Mouse (Mus musculus): ENCODE measurements around the gene Hnrnpul1. TPM values are rescaled to one million over a fixed set of nuclear protein-coding genes. Genes with fewer than 3 reads are reported as not detected.

Hnrnpul1 gene
- polyA plus RNA-seq, 1 experiment from 2014 or later = 74.2 TPM

DNA sequence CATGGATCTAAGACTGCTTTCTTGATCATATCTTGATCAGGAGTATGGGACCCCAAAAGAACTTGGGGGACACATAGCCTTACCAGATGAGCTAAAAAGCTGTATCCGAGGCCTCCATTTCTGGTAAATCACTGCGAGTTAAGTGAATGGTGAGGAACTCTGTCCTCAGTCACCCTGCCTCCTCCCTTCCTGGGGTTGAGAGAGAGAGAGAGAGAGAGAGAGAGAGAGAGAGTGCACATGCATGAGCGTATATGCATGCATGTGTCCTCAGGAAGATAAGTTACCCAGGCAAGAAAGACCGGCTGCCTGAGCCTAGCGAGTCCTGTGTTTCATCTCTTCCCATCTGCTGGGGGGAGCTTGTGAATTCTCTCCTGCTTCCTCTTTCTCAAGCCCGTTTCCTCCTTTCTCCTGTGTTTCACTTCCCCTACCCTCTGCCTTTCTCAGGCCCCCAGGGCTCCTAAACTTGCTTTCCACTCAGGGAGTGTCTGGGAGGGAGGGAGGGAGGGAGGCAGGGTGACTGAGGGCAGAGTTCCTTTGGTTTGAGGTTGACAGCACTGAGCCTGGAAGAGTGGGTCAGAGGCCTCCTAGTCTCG lies 47.9 kb downstream of the Hnrnpul1 start:
- Histone ChIP-seq H3K4me2 (no peak overlapping the region), H3K27me3 (ENCODE audit: control insufficient read depth, insufficient read depth, low read length) (0 out of 2 replicates have a peak, but pooled peaks cover 2% of the 10 kb centered on the region), H3K27ac (ENCODE audit: low read depth, low read length) (no peak overlapping the region), H3K4me3 (ENCODE audit: low read depth, low read length) (no peak overlapping the region), H3K4me1 (ENCODE audit: control insufficient read depth, insufficient read depth, low read length) (peaks cover 20% of the 10 kb centered on the region), H3K9ac (ENCODE audit: low read length) (no peak overlapping the region), H3K36me3 (ENCODE audit: control insufficient read depth, insufficient read depth, low read length) (no peaks in the 10 kb centered on the region), H3K9me3 (ENCODE audit: control insufficient read depth, low read length) (peaks cover 6% of the 10 kb centered on the region; the same call in 1 of the 2 replicates)
- ATAC-seq (ENCODE audit: low FRiP score) = no peak
- no peak for DNase-seq (ENCODE audit: low spot score, missing footprints)
- 68% methylated on average over 7 of the region's 7 CpGs for WGBS

DNA sequence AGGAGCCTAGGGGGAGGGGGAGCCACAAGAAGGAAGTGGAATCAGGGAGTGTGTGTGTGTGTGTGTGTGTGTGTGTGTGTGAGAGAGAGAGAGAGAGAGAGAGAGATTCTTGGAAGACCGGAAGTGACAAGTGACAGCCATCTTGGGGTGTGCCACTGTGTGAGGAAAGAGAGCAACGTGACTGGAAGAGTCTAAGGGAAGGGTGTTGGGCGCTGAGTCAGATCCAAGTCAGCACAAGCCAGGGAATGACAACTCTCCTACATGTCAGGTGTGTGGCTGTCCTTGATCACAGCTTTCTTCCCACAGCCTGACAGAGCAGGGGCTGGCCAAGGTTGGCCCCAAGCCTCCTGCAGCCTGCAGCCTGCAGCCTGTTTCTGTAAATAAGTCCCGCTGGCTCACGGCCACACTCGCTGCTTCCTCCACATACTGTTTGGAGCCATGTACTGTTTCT lies 48.7 kb downstream of the Hnrnpul1 start:
- H3K4me3 ChIP-seq (ENCODE audit: low read depth, low read length) = no peak overlapping the region
- 68% methylated on average over 6 of the region's 6 CpGs for WGBS
- no peak for DNase-seq (ENCODE audit: low spot score, missing footprints)
- 0 out of 2 replicates have a peak, but pooled peaks cover 2% of the 10 kb centered on the region for H3K27me3 ChIP-seq (ENCODE audit: control insufficient read depth, insufficient read depth, low read length)
- peaks cover 6% of the 10 kb centered on the region; the same call in 1 of the 2 replicates for H3K9me3 ChIP-seq (ENCODE audit: control insufficient read depth, low read length)
- no peak overlapping the region for H3K9ac ChIP-seq (ENCODE audit: low read length)
- no peaks in the 10 kb centered on the region for H3K36me3 ChIP-seq (ENCODE audit: control insufficient read depth, insufficient read depth, low read length)
- no peak overlapping the region for H3K27ac ChIP-seq (ENCODE audit: low read depth, low read length)
- peaks cover 15% of the 10 kb centered on the region for H3K4me1 ChIP-seq (ENCODE audit: control insufficient read depth, insufficient read depth, low read length)
- no peak overlapping the region for H3K4me2 ChIP-seq
- ATAC-seq (ENCODE audit: low FRiP score) = no peak

DNA sequence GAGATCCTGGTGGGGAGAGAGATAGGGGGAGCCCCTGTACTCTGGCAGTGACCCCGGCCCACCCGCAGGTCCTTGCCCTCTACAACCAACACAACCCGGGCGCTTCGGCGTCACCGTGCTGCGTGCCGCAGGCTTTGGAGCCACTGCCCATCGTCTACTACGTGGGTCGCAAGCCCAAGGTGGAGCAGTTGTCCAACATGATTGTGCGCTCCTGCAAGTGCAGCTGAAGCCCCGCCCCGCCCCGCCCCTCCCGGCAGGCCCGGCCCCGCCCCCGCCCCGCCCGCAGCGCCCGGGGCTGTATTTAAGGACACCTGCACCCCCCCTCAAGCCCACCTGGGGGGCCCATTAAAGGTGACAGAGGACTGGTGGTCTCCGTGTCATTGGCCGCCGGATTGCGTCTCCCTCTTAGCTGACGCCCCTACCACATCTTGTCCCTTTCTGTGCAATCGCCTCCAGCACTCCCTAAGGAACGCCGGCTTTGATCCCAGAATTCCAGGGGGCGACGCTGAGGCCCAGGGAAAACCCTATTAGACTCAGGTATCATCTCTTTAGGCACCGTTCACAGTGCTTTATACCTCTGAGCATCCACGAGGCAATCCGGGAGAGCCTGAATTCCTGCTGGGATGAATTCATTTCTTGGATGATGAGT lies 49.7 kb downstream of the Hnrnpul1 start:
- ATAC-seq (ENCODE audit: low FRiP score) (peak; percentile 61; the same call in 1 of the 2 replicates), DNase-seq (ENCODE audit: low spot score, missing footprints) (no peak)
- Histone ChIP-seq H3K36me3 (ENCODE audit: control insufficient read depth, insufficient read depth, low read length) (no peaks in the 10 kb centered on the region), H3K27me3 (ENCODE audit: control insufficient read depth, insufficient read depth, low read length) (0 out of 2 replicates have a peak, but pooled peaks cover 2% of the 10 kb centered on the region), H3K27ac (ENCODE audit: low read depth, low read length) (no peak overlapping the region), H3K4me1 (ENCODE audit: control insufficient read depth, insufficient read depth, low read length) (peaks cover 6% of the 10 kb centered on the region; the same call in 1 of the 2 replicates), H3K4me2 (peak overlapping the region; percentile 50), H3K4me3 (ENCODE audit: low read depth, low read length) (peak overlapping the region; percentile 26), H3K9ac (ENCODE audit: low read length) (peak overlapping the region; percentile 42; the same call in 1 of the 2 replicates), H3K9me3 (ENCODE audit: control insufficient read depth, low read length) (peaks cover 6% of the 10 kb centered on the region; the same call in 1 of the 2 replicates)
- 2% methylated on average over 36 of the region's 37 CpGs for WGBS

DNA sequence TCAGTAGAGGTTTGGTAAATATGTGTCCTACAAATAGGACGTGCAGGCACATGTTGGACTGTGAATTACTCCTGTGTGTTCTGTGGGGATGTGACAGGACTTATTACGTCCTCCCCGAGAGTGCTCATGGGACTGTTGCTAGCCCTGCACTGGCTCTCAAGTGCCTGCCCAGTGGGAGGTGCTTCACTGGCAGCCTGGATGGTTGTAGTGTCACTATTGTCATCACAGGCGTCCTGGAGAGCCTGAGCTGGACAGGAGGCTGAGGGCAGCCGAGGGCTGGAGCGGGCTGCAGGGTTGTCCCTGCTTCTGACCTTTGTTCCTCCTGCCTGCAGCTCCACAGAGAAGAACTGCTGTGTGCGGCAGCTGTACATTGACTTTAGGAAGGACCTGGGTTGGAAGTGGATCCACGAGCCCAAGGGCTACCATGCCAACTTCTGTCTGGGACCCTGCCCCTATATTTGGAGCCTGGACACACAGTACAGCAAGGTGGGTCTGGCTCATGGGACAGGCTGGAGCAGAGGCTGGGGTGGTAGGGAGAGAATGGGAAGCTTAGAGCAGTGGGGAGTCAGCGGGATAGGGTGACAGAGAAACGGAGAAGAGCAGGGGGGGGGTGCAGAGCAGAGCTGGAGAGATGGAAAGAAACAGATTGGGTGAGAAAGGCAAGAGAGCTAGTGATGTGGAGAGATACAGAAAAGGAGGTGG lies 50.6 kb downstream of the Hnrnpul1 start:
- H3K27me3 ChIP-seq (ENCODE audit: control insufficient read depth, insufficient read depth, low read length) = 0 out of 2 replicates have a peak, but pooled peaks cover 2% of the 10 kb centered on the region
- 14% methylated on average over 10 of the region's 10 CpGs for WGBS
- DNase-seq (ENCODE audit: low spot score, missing footprints) (no peak), ATAC-seq (ENCODE audit: low FRiP score) (0 out of 2 replicates have a peak, but pooled peaks have one; percentile 23)
- no peaks in the 10 kb centered on the region for H3K36me3 ChIP-seq (ENCODE audit: control insufficient read depth, insufficient read depth, low read length)
- peaks cover 6% of the 10 kb centered on the region; the same call in 1 of the 2 replicates for H3K4me1 ChIP-seq (ENCODE audit: control insufficient read depth, insufficient read depth, low read length)
- peaks cover 6% of the 10 kb centered on the region; the same call in 1 of the 2 replicates for H3K9me3 ChIP-seq (ENCODE audit: control insufficient read depth, low read length)
- H3K4me2 ChIP-seq = no peak overlapping the region
- H3K27ac ChIP-seq (ENCODE audit: low read depth, low read length) = no peak overlapping the region
- no peak overlapping the region for H3K9ac ChIP-seq (ENCODE audit: low read length)
- no peak overlapping the region for H3K4me3 ChIP-seq (ENCODE audit: low read depth, low read length)

DNA sequence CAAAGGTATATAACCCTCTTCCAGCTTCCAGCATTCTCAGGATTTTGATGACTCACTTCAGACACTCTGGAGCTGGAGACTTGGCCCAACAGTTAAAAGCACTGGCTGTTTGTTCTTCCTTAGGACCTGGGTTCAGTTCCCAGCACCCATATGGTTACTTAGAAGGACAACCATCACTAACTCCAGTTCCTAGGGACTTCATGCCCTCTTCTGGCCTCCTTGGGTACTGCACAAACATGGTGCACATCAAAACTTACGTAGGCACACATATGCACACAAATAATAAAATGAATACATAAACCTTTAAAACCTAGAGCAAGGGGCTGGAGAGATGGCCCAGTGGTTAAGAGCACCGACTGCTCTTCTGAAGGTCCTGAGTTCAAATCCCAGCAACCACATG lies 52.2 kb downstream of the Hnrnpul1 start:
- peaks cover 6% of the 10 kb centered on the region; the same call in 1 of the 2 replicates for H3K9me3 ChIP-seq (ENCODE audit: control insufficient read depth, low read length)
- H3K4me3 ChIP-seq (ENCODE audit: low read depth, low read length) = no peak overlapping the region
- ATAC-seq (ENCODE audit: low FRiP score) (no peak), DNase-seq (ENCODE audit: low spot score, missing footprints) (no peak)
- no peak overlapping the region for H3K9ac ChIP-seq (ENCODE audit: low read length)
- no peak overlapping the region for H3K27ac ChIP-seq (ENCODE audit: low read depth, low read length)
- H3K27me3 ChIP-seq (ENCODE audit: control insufficient read depth, insufficient read depth, low read length) = 0 out of 2 replicates have a peak, but pooled peaks cover 2% of the 10 kb centered on the region
- H3K4me2 ChIP-seq = no peak overlapping the region
- peaks cover 6% of the 10 kb centered on the region; the same call in 1 of the 2 replicates for H3K4me1 ChIP-seq (ENCODE audit: control insufficient read depth, insufficient read depth, low read length)
- WGBS = 100% methylated on average over 2 of the region's 2 CpGs
- H3K36me3 ChIP-seq (ENCODE audit: control insufficient read depth, insufficient read depth, low read length) = no peaks in the 10 kb centered on the region

DNA sequence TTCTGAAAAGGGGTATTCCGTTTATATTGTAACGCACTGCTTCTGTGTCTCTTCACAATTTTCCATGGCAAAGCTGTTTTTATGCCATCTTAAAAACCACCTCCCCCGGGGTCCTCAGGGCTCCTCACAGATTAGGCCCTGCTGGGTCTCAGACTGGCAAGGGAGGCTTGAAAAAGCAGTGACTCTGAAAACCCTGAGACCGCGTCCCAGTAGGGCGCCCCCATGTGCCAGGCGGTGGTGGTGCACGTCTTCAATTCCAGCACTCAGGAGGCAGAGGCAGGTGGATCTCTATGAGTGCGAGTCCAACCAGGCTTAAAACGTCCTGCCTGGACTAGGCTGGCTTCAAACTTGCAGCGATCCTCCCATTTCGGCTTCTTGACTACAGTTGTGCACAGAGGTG lies 53.8 kb downstream of the Hnrnpul1 start:
- 0 out of 2 replicates have a peak, but pooled peaks cover 2% of the 10 kb centered on the region for H3K27me3 ChIP-seq (ENCODE audit: control insufficient read depth, insufficient read depth, low read length)
- no peak overlapping the region for H3K27ac ChIP-seq (ENCODE audit: low read depth, low read length)
- WGBS = 72% methylated on average over 12 of the region's 12 CpGs
- no peak overlapping the region for H3K4me3 ChIP-seq (ENCODE audit: low read depth, low read length)
- H3K36me3 ChIP-seq (ENCODE audit: control insufficient read depth, insufficient read depth, low read length) = no peaks in the 10 kb centered on the region
- ATAC-seq (ENCODE audit: low FRiP score) (no peak), DNase-seq (ENCODE audit: low spot score, missing footprints) (no peak)
- no peak overlapping the region for H3K9ac ChIP-seq (ENCODE audit: low read length)
- H3K4me2 ChIP-seq = no peak overlapping the region
- peaks cover 6% of the 10 kb centered on the region; the same call in 1 of the 2 replicates for H3K9me3 ChIP-seq (ENCODE audit: control insufficient read depth, low read length)
- peaks cover 6% of the 10 kb centered on the region; the same call in 1 of the 2 replicates for H3K4me1 ChIP-seq (ENCODE audit: control insufficient read depth, insufficient read depth, low read length)

DNA sequence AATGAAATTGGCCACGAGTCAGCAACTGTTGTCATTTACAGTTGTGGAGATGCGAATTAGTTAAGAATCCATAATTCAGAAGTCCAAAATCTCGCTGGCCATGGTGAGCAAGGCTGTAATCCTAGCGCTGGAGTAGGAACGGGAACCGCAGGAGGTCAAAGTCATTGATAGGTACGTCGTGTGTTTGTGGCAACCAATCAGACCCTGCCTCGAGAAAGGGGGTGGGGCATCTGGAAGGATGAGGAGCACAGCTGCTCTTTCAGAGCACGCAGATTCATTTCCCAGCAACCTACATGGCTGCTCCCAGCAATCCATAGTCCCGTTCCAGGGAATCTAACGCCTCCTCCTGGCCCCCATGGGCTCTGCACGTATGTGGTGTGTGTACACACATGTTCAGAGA lies 54.7 kb downstream of the Hnrnpul1 start:
- H3K4me1 ChIP-seq (ENCODE audit: control insufficient read depth, insufficient read depth, low read length) = peaks cover 4% of the 10 kb centered on the region; the same call in 1 of the 2 replicates
- WGBS = 53% methylated on average over 13 of the region's 13 CpGs
- H3K9me3 ChIP-seq (ENCODE audit: control insufficient read depth, low read length) = peaks cover 6% of the 10 kb centered on the region; the same call in 1 of the 2 replicates
- ATAC-seq (ENCODE audit: low FRiP score) = no peak
- H3K9ac ChIP-seq (ENCODE audit: low read length) = no peak overlapping the region
- no peaks in the 10 kb centered on the region for H3K36me3 ChIP-seq (ENCODE audit: control insufficient read depth, insufficient read depth, low read length)
- no peak overlapping the region for H3K27ac ChIP-seq (ENCODE audit: low read depth, low read length)
- 0 out of 2 replicates have a peak, but pooled peaks cover 2% of the 10 kb centered on the region for H3K27me3 ChIP-seq (ENCODE audit: control insufficient read depth, insufficient read depth, low read length)
- no peak overlapping the region for H3K4me3 ChIP-seq (ENCODE audit: low read depth, low read length)
- H3K4me2 ChIP-seq = no peak overlapping the region
- DNase-seq (ENCODE audit: low spot score, missing footprints) = no peak

DNA sequence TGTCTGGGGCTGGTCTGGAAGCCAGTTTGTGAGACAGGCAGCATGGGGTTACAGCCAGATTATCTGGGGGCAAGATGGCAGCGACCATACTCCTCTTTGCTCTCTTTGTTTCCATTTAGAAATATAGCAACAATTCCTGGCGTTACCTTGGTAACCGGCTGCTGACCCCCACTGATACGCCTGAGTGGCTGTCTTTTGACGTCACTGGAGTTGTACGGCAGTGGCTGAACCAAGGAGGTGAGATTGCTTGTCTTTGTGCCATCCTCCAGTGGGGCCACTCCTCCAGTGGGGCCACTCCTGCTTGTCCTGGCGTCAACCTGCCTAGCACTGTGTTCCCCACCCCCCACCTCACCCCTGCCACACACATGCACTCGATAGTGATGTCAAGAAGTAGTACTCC lies 60.5 kb downstream of the Hnrnpul1 start:
- no peak overlapping the region for H3K4me2 ChIP-seq
- WGBS = 46% methylated on average over 8 of the region's 8 CpGs
- H3K4me3 ChIP-seq (ENCODE audit: low read depth, low read length) = no peak overlapping the region
- no peaks in the 10 kb centered on the region for H3K9me3 ChIP-seq (ENCODE audit: control insufficient read depth, low read length)
- 0 out of 2 replicates have a peak, but pooled peaks cover 2% of the 10 kb centered on the region for H3K4me1 ChIP-seq (ENCODE audit: control insufficient read depth, insufficient read depth, low read length)
- ATAC-seq (ENCODE audit: low FRiP score) = 0 out of 2 replicates have a peak, but pooled peaks have one; percentile 40
- H3K27me3 ChIP-seq (ENCODE audit: control insufficient read depth, insufficient read depth, low read length) = peaks cover 16% of the 10 kb centered on the region
- H3K27ac ChIP-seq (ENCODE audit: low read depth, low read length) = no peak overlapping the region
- no peak overlapping the region for H3K9ac ChIP-seq (ENCODE audit: low read length)
- no peaks in the 10 kb centered on the region for H3K36me3 ChIP-seq (ENCODE audit: control insufficient read depth, insufficient read depth, low read length)
- no peak for DNase-seq (ENCODE audit: low spot score, missing footprints)
